Mouse (Mus musculus): ENCODE results near the gene 4430402I18Rik.

DNA sequence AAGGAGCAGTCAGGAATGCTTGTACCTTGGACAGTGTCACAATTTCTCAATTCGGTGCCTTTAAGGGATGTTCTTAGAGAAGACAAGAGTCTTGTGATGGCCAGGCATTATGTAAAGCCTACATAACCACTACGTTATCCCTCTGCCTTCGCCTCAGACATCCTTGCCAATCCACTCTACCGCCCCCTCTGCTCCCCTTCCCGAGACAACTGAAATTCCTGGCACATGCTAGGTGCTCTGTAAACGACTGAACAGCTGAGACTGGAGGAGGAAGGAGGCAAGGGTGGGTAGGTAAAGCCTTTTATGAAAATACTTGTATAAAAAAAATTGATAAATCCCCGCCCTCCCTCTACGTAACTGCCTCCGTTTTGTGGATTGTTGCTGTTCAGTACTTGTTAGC, 58.9 kb downstream of the 4430402I18Rik start:
- TF ChIP-seq ZC3H11A (IDR thresholded peaks at IDR 0.05; ENCODE audit: low read depth, low read length) (no peak), SIN3A (IDR thresholded peaks at IDR 0.05; ENCODE audit: low read length) (no peak)
